Mouse (Mus musculus): Measurements from ENCODE around the gene Calcrl. TPM values are rescaled to one million over a fixed set of nuclear protein-coding genes. Genes with fewer than 3 reads are reported as not detected.

Calcrl gene
- polyA plus RNA-seq (2012; ENCODE audit: low replicate concordance) = 1.4 and 1.9 TPM in 2 replicates

DNA sequence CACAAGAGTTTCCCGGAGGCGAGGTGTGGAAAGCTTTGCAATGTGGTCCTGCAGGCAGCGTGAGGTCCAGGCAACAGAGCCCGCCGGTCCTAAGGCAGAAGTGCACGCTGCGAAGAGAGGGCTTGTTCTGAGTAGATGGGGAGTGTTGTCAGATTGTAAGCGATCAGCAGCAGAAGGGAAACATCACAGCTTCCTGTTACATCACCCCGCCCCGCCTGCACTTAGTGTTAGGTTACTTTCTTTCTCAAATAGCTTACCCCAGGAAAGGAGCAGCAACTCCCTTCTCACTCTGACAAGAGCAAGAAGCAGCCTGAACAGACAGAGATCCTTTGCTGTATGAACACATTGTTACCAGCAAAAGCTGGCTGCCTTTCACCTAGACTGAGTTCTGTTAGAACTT is at the start of gene Calcrl:
TSS of gene Calcrl (minus strand) at position 274 of the 400 bp plus-strand sequence.

Other genes with a start within 250 kb of the Calcrl start
- 0.18 and 0.74 TPM in 2 replicates for gene Tfpi, start 51.4 kb upstream of the Calcrl start, polyA plus RNA-seq (2012; ENCODE audit: low replicate concordance)
- gene Ctnnd1, start 225.4 kb upstream of the Calcrl start, polyA plus RNA-seq (2012; ENCODE audit: low replicate concordance) = 0.88 and 3.6 TPM in 2 replicates
- gene Btbd18, start 233.7 kb upstream of the Calcrl start, polyA plus RNA-seq (2012; ENCODE audit: low replicate concordance) = not detected in 2 replicates
- 112 and 119 TPM in 2 replicates for gene Selenoh, start 245.4 kb upstream of the Calcrl start, polyA plus RNA-seq (2012; ENCODE audit: low replicate concordance)

Measured in hematopoietic multipotent progenitor cell, adult 10-12 weeks (in vitro differentiated cells).